Mouse (Mus musculus) lung, embryonic 16.5 days (tissue): ENCODE data around the gene Eddm3b. TPM values are rescaled to one million over a fixed set of nuclear protein-coding genes. Genes with fewer than 3 reads are reported as not detected.

Experiments
- ATAC-seq: fragments of 200-750 bp; cut with Nextera tagmentation; 2 replicates; pipeline ENCODE4 v1.8.0; 2017; ENCODE audit warnings: low read depth, mild to moderate bottlenecking, moderate library complexity
- H3K27ac ChIP-seq: fragments of 300-500 bp; sonication (generic); 2 replicates; pipeline ENCODE4 v1.5.1; 2014; ENCODE audit warnings: mild to moderate bottlenecking, control low read depth, low read length
- H3K27me3 ChIP-seq: fragments of 300-500 bp; sonication (generic); 2 replicates; pipeline ENCODE4 v1.6.1; 2014; ENCODE audit warnings: low read depth, low read length, mixed read lengths; ENCODE audit not compliant: control insufficient read depth, insufficient read depth
- H3K36me3 ChIP-seq: fragments of 300-500 bp; sonication (generic); 2 replicates; pipeline ENCODE4 v1.6.1; 2014; ENCODE audit warnings: low read length; ENCODE audit not compliant: control insufficient read depth, insufficient read depth
- H3K4me1 ChIP-seq: fragments of 300-500 bp; sonication (generic); replicated peaks from 2 replicates; pipeline ENCODE4 v1.6.1; 2014; ENCODE audit warnings: low read length, mixed read lengths; ENCODE audit not compliant: control insufficient read depth, insufficient read depth
- H3K4me2 ChIP-seq: fragments of 300-500 bp; sonication (generic); 2 replicates; pipeline ENCODE4 v1.6.1; 2014; ENCODE audit warnings: low read depth, low read length, control low read depth
- H3K4me3 ChIP-seq: fragments of 300-500 bp; sonication (generic); 2 replicates; pipeline ENCODE4 v1.5.1; 2014; ENCODE audit warnings: mild to moderate bottlenecking, low read length, control low read depth
- H3K9ac ChIP-seq: fragments of 300-500 bp; sonication (generic); 2 replicates; pipeline ENCODE4 v1.6.1; 2014; ENCODE audit warnings: low read length, control low read depth
- H3K9me3 ChIP-seq: fragments of 300-500 bp; sonication (generic); 2 replicates; pipeline ENCODE4 v1.6.1; 2016; ENCODE audit warnings: low read length; ENCODE audit not compliant: control insufficient read depth
- polyA plus RNA-seq: library from polyadenylated mRNA; unstranded; fragments of >200 nt; fragmentation: Nextera tagmentation; extraction: Ambion mirVana; gene quantifications from 2 replicates; pipeline ENCODE4 v1.2.1, GENCODE M21; 2015

Gene Eddm3b
- polyA plus RNA-seq, 1 experiment from 2014 or later: not detected

DNA sequence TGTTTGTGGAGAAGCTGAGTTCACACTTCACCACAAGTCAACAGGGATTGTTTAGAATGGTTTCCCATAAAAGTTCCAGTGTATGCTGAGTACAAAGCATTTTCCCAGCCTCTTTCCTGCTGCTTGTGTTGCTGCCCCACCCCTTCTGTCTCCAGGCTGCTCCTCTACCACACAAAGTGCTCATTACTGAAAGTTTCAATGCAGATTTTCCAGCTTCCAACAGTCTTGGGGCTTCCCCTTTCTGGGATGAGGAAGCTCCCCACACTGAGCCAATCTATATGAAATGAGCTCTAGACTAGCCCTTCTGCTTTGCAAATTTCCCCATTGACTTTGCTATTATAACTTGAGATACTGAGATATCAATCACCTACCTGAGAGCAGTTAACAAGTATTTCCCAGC lies 51.8 kb downstream of the Eddm3b start:
- H3K9me3 ChIP-seq: no peaks in the 10 kb centered on the region
- H3K4me3 ChIP-seq: no peak overlapping the region
- no peak overlapping the region for H3K9ac ChIP-seq
- H3K27ac ChIP-seq: no peak overlapping the region
- no peak for ATAC-seq
- no peaks in the 10 kb centered on the region for H3K4me1 ChIP-seq
- no peaks in the 10 kb centered on the region for H3K27me3 ChIP-seq
- H3K4me2 ChIP-seq: no peak overlapping the region
- H3K36me3 ChIP-seq: no peaks in the 10 kb centered on the region

Other genes starting within 250 kb of the Eddm3b start
- gene Tep1, start 243.9 kb upstream of the Eddm3b start, polyA plus RNA-seq: 6.0 and 6.2 TPM in 2 replicates
- 0.59 TPM in 2 replicates for gene Klhl33, start 216.9 kb upstream of the Eddm3b start, polyA plus RNA-seq
- 153 and 171 TPM in 2 replicates for gene Osgep, start 189.5 kb upstream of the Eddm3b start, polyA plus RNA-seq
- 171 and 177 TPM in 2 replicates for gene Apex1, start 189.5 kb upstream of the Eddm3b start, polyA plus RNA-seq
- 47.1 and 48.4 TPM in 2 replicates for gene Pip4p1, start 183.6 kb upstream of the Eddm3b start, polyA plus RNA-seq
- 68.8 and 73.1 TPM in 2 replicates for gene Pnp, start 183.3 kb upstream of the Eddm3b start, polyA plus RNA-seq
- not detected in 2 replicates for gene Gm49342, start 169.9 kb upstream of the Eddm3b start, polyA plus RNA-seq
- gene Pnp2, start 158.4 kb upstream of the Eddm3b start, polyA plus RNA-seq: 0.46 and 0.88 TPM in 2 replicates
- gene Rnase10, start 106.7 kb upstream of the Eddm3b start, polyA plus RNA-seq: 0.26 and 0.31 TPM in 2 replicates
- gene Rnase9, start 72.6 kb upstream of the Eddm3b start, polyA plus RNA-seq: not detected in 2 replicates
- gene Rnase11, start 64.3 kb upstream of the Eddm3b start, polyA plus RNA-seq: not detected in 2 replicates
- gene Rnase12, start 56.8 kb upstream of the Eddm3b start, polyA plus RNA-seq: 0.34 TPM in 1 of 2 replicates, not detected in the other
- gene Olfr750, start 40.0 kb upstream of the Eddm3b start, polyA plus RNA-seq: not detected in 2 replicates
- gene Rnase4, start 23.3 kb upstream of the Eddm3b start, polyA plus RNA-seq: 42.2 and 50.8 TPM in 2 replicates
- 6.3 and 8.7 TPM in 2 replicates for gene Ang, start 23.3 kb upstream of the Eddm3b start, polyA plus RNA-seq
- gene Rnase6, start 9.5 kb downstream of the Eddm3b start, polyA plus RNA-seq: 0.69 and 0.97 TPM in 2 replicates
- 0.50 and 0.51 TPM in 2 replicates for gene Rnase1, start 32.4 kb downstream of the Eddm3b start, polyA plus RNA-seq
- gene Rnase2b, start 47.8 kb downstream of the Eddm3b start, polyA plus RNA-seq: not detected in 2 replicates
- not detected in 2 replicates for gene Ang2, start 84.7 kb downstream of the Eddm3b start, polyA plus RNA-seq
- not detected in 2 replicates for gene Ear14, start 89.0 kb downstream of the Eddm3b start, polyA plus RNA-seq
- not detected in 2 replicates for gene Rnase2a, start 141.7 kb downstream of the Eddm3b start, polyA plus RNA-seq
- gene Gm7247, start 247.3 kb downstream of the Eddm3b start, polyA plus RNA-seq: not detected in 2 replicates